Mouse (Mus musculus) ES-Bruce4 (cell line): ENCODE measurements at regions not wholly inside any gene's neighbourhood (a gene's known extent, or its start where the extent isn't known, plus 50 kb on each side); places are given as distances from the start of the nearest gene placed in this dataset.

ENCODE experiments used
- CTCF ChIP-seq: IDR thresholded peaks from one replicate; pipeline ENCODE4 v1.8.1; 2011; ENCODE audit warnings: low read depth, low read length
- EP300 ChIP-seq: IDR thresholded peaks from 2 replicates; pipeline ENCODE4 v1.6.1; 2011; ENCODE audit warnings: low read depth, low read length; ENCODE audit not compliant: insufficient read depth
- POLR2A ChIP-seq: IDR thresholded peaks from one replicate; pipeline ENCODE4 v1.8.1; 2011; ENCODE audit warnings: low read length; ENCODE audit not compliant: insufficient read depth

DNA sequence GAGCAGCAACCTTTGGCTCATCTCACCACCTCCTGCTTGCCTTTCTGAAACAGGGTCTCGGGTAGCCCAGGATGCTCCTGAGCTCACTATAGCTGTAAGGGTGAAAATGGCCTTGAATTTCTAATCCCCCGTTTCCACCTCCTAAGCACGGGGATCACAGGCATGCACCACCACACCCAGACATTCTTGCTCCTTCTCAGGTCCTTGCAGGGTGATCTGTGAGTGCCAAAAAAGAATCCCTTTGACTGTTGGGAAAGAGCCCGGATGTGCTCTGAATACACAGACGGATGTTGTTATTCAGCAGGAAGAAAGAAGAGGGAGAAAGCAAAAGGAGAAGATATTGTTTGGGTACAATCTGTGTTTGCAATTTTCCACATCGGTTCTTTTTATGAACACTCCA is 140.4 kb upstream of the Podxl start:
- TF ChIP-seq CTCF = no peak
- no peak for TF ChIP-seq POLR2A
- TF ChIP-seq EP300 = no peak
